Mouse (Mus musculus): ENCODE results near the gene Flrt1.
"Not testable (repeated sequence)": the region's sequence is repeated elsewhere in the genome, so short reads cannot be mapped to it uniquely, and the experiment has no call there.

Flrt1 gene

GRCm38 (mm10) chr19:7102039-7102438 lies 3.5 kb downstream of the Flrt1 start:
- DNase-seq = no peak

- DNase-seq = no peak
Observed at GRCm38 (mm10) chr19:7099620-7100155, 5.8 kb downstream of the Flrt1 start.

GRCm38 (mm10) chr19:7092756-7093155 lies 12.8 kb downstream of the Flrt1 start:
- no peak for DNase-seq

GRCm38 (mm10) chr19:7091448-7092050 lies 14.0 kb downstream of the Flrt1 start:
- no peak for DNase-seq

- DNase-seq = peak; percentile 54 to 63
Observed at GRCm38 (mm10) chr19:7090369-7091064, 15.0 kb downstream of the Flrt1 start.

- no peak for DNase-seq
Observed at GRCm38 (mm10) chr19:7089842-7090251, 15.7 kb downstream of the Flrt1 start.

- DNase-seq = no peak
Observed at GRCm38 (mm10) chr19:7089050-7089449, 16.5 kb downstream of the Flrt1 start.

- no peak for DNase-seq
Observed at GRCm38 (mm10) chr19:7088558-7088957, 17.0 kb downstream of the Flrt1 start.

GRCm38 (mm10) chr19:7084734-7085133 lies 20.8 kb downstream of the Flrt1 start:
- no peak for DNase-seq

GRCm38 (mm10) chr19:7083035-7083794 lies 22.3 kb downstream of the Flrt1 start:
- DNase-seq = no peak

- no peak for DNase-seq
Observed at GRCm38 (mm10) chr19:7081516-7082266, 23.8 kb downstream of the Flrt1 start.

GRCm38 (mm10) chr19:7078271-7078670 lies 27.3 kb downstream of the Flrt1 start:
- DNase-seq = no peak

GRCm38 (mm10) chr19:7077666-7078065 lies 27.9 kb downstream of the Flrt1 start:
- no peak for DNase-seq

- not testable (repeated sequence) for DNase-seq
Observed at GRCm38 (mm10) chr19:7075336-7075735, 30.2 kb downstream of the Flrt1 start.

- no peak for DNase-seq
Observed at GRCm38 (mm10) chr19:7073997-7074781, 31.3 kb downstream of the Flrt1 start.

GRCm38 (mm10) chr19:7072221-7072620 lies 33.3 kb downstream of the Flrt1 start:
- DNase-seq = no peak

GRCm38 (mm10) chr19:7070775-7071174 lies 34.8 kb downstream of the Flrt1 start:
- DNase-seq = no peak

- no peak for DNase-seq
Observed at GRCm38 (mm10) chr19:7069781-7070763, 35.5 kb downstream of the Flrt1 start.

- DNase-seq = no peak
Observed at GRCm38 (mm10) chr19:7068661-7069531, 36.6 kb downstream of the Flrt1 start.

GRCm38 (mm10) chr19:7068136-7068535 lies 37.4 kb downstream of the Flrt1 start:
- peak; percentile 87 to 89 for DNase-seq
